Comparison of ENCODE assay signal across 13 mouse cellular contexts in genomic region chr2:38515446-38515845, GRCm38 (mm10). TPM values are rescaled to one million over a fixed set of nuclear protein-coding genes. Genes with fewer than 3 reads are reported as not detected.
DNase-seq lines count a peak whose midpoint lies in the region; ATAC-seq and TF ChIP-seq lines count a peak whose summit lies in the region.
"Had no signal": no experiment of that assay in that cellular context is flagged by ENCODE, and none has a peak within 500 bp of the region (broad histone marks: within the 10 kb centered on the region; RNA-seq: fewer than 3 reads in every experiment).

No protein-coding gene starts in this region.

- DNase-seq in heart, postnatal 36 days = no peak
- peak; percentile 55 for DNase-seq in embryo, embryonic 10.5 days (ENCODE audit: low spot score)
- DNase-seq in hindbrain, embryonic 10.5 days (ENCODE audit: low spot score) = peak; percentile 31
- DNase-seq in cerebellum, adult 2 months = no peak
- DNase-seq in adrenal gland, postnatal 10 days = no peak
- DNase-seq: adrenal gland, postnatal 14 days; kidney, postnatal 36 days; lung, postnatal 36 days; right cerebral cortex, postnatal 14 days had no signal

- H3K4me2 ChIP-seq in heart, embryonic 15.5 days = no peak overlapping the region
- H3K4me2 ChIP-seq in midbrain, embryonic 12.5 days (replicated peaks) = no peak overlapping the region; the same call in 1 of the 2 replicates

- no peaks in the 10 kb centered on the region for H3K9me3 ChIP-seq in heart, embryonic 15.5 days (replicated peaks)
- no peaks in the 10 kb centered on the region for H3K9me3 ChIP-seq in hindbrain, embryonic 10.5 days
- no peaks in the 10 kb centered on the region for H3K9me3 ChIP-seq in midbrain, embryonic 12.5 days

- peak overlapping the region; percentile 41; the same call in 1 of the 2 replicates for H3K9ac ChIP-seq in heart, embryonic 15.5 days
- no peak overlapping the region for H3K9ac ChIP-seq in midbrain, embryonic 12.5 days (replicated peaks)

- TF ChIP-seq POLR2A in cerebellum, adult 2 months (IDR thresholded peaks at IDR 0.05; ENCODE audit: borderline replicate concordance, insufficient read depth, low read length) = no peak

- no peak for TF ChIP-seq CTCF in cerebellum, adult 2 months (IDR thresholded peaks at IDR 0.05; ENCODE audit: borderline replicate concordance, insufficient read depth, low read depth, low read length)

- no peaks in the 10 kb centered on the region for H3K27me3 ChIP-seq in heart, embryonic 15.5 days
- H3K27me3 ChIP-seq in hindbrain, embryonic 10.5 days (ENCODE audit: insufficient read depth, poor library complexity, severe bottlenecking) = no peaks in the 10 kb centered on the region
- no peaks in the 10 kb centered on the region for H3K27me3 ChIP-seq in midbrain, embryonic 12.5 days
- no peaks in the 10 kb centered on the region for H3K27me3 ChIP-seq in cerebellum, adult 2 months (ENCODE audit: control insufficient read depth, insufficient read depth, low read length)

- peak overlapping the region; percentile 58 for H3K27ac ChIP-seq in heart, embryonic 15.5 days
- H3K27ac ChIP-seq in hindbrain, embryonic 10.5 days = peak overlapping the region; percentile 76
- H3K27ac ChIP-seq in midbrain, embryonic 12.5 days (replicated peaks) = peak overlapping the region; percentile 60; the same call in 1 of the 2 replicates
- no peak overlapping the region for H3K27ac ChIP-seq in cerebellum, adult 2 months (ENCODE audit: insufficient read depth, low read length)

- ATAC-seq in heart, embryonic 15.5 days (replicated peaks; ENCODE audit: insufficient number of reproducible peaks, insufficient read depth, low FRiP score, low read depth) = no peak
- ATAC-seq in midbrain, embryonic 12.5 days (ENCODE audit: low FRiP score, low read depth) = no peak
- no peak for ATAC-seq in monocyte, adult 5-6 weeks (replicated peaks; ENCODE audit: insufficient number of reproducible peaks, low FRiP score, low TSS enrichment, poor library complexity, severe bottlenecking)
- ATAC-seq: CD4-positive, CD25-positive, alpha-beta regulatory T cell, adult 4 months had no signal

- intact Hi-C loops in heart, postnatal 36 days (cut with DNase I) = no loop called here

- no peaks in the 10 kb centered on the region for H3K36me3 ChIP-seq in heart, embryonic 15.5 days
- peaks cover 5% of the 10 kb centered on the region for H3K36me3 ChIP-seq in hindbrain, embryonic 10.5 days
- H3K36me3 ChIP-seq in midbrain, embryonic 12.5 days = no peaks in the 10 kb centered on the region

- H3K4me3 ChIP-seq in heart, embryonic 15.5 days = no peak overlapping the region
- H3K4me3 ChIP-seq in hindbrain, embryonic 10.5 days = no peak overlapping the region
- H3K4me3 ChIP-seq in midbrain, embryonic 12.5 days = no peak overlapping the region
- no peak overlapping the region for H3K4me3 ChIP-seq in cerebellum, adult 2 months (replicated peaks; ENCODE audit: insufficient read depth, low read depth, low read length)

- H3K4me1 ChIP-seq in heart, embryonic 15.5 days (replicated peaks) = peaks cover 69% of the 10 kb centered on the region
- peaks cover 62% of the 10 kb centered on the region for H3K4me1 ChIP-seq in hindbrain, embryonic 10.5 days (replicated peaks)
- H3K4me1 ChIP-seq in midbrain, embryonic 12.5 days = peaks cover 56% of the 10 kb centered on the region
- peaks cover 6% of the 10 kb centered on the region for H3K4me1 ChIP-seq in cerebellum, adult 2 months (ENCODE audit: control insufficient read depth, insufficient read depth, low read length)

- WGBS in heart, embryonic 15.5 days = 27% methylated on average over 6 of the region's 6 CpGs
- 5% methylated on average over 6 of the region's 6 CpGs for WGBS in hindbrain, embryonic 10.5 days
- 8% methylated on average over 6 of the region's 6 CpGs for WGBS in midbrain, embryonic 12.5 days
- WGBS in cerebellum, adult 2 months = 74% methylated on average over 6 of the region's 6 CpGs

RNA-seq across cellular contexts. Expression of gene Nek6, which starts 4.0 kb away (rescaled TPM):
- polyA plus RNA-seq in heart, embryonic 15.5 days (2015; fragmentation: Nextera tagmentation; extraction: Ambion mirVana) = 60.8 and 71.4 TPM in 2 replicates
- 1 to 10 TPM; 4.0 to 4.7 TPM for total RNA-seq in heart, postnatal 36 days (2021)
- polyA plus RNA-seq in hindbrain, embryonic 10.5 days (2016; fragmentation: Nextera tagmentation; extraction: Ambion mirVana) = 68.8 and 77.5 TPM in 2 replicates
- polyA plus RNA-seq in midbrain, embryonic 12.5 days (2016; fragmentation: Nextera tagmentation; extraction: Ambion mirVana) = 82.6 and 96.0 TPM in 2 replicates
- polyA plus RNA-seq in cerebellum, adult 2 months (2012; rRNA removed) = 26.8 and 28.0 TPM in 2 replicates
- 0.39 to 0.57 TPM (median 0.53 TPM) in 3 replicates for total RNA-seq in monocyte, adult 5-6 weeks (2017)
- 10 to 100 TPM; 18.9 to 19.4 TPM for total RNA-seq in adrenal gland, postnatal 10 days (2021)

Comparison
In these comparisons a context has a peak if more than half of its experiments do, and no peak if none do; other contexts are left out.
1. DNase-seq: peak in embryo, embryonic 10.5 days (single experiment) and hindbrain, embryonic 10.5 days (single experiment); none in heart, postnatal 36 days (0 of 2), cerebellum, adult 2 months (0 of 2) and adrenal gland, postnatal 10 days (single experiment).